Mouse (Mus musculus) left cerebral cortex, postnatal 25 days (tissue): ENCODE data around the gene Gadd45gip1. TPM values are rescaled to one million over a fixed set of nuclear protein-coding genes. Genes with fewer than 3 reads are reported as not detected.

Source experiments
- DNase-seq, 2 experiments: peaks; one replicate each; pipeline ENCODE4 v3.0.0; 2022; ENCODE audit warnings: low spot score in 2 of 2, mixed read lengths in 1 of 2
- intact Hi-C: fragments of 180-260 bp; cut with DNase I; formaldehyde crosslinking; loops from one replicate; pipeline ENCODE4 v1.15.1; 2025
- total RNA-seq, 2 experiments: library from RNA; stranded (reverse); gene quantifications; 2 replicates each; pipeline ENCODE4 v1.2.3; 2021

Gadd45gip1 gene
- total RNA-seq, 2 experiments from 2014 or later, result 23.4 to 24.7 TPM

DNA sequence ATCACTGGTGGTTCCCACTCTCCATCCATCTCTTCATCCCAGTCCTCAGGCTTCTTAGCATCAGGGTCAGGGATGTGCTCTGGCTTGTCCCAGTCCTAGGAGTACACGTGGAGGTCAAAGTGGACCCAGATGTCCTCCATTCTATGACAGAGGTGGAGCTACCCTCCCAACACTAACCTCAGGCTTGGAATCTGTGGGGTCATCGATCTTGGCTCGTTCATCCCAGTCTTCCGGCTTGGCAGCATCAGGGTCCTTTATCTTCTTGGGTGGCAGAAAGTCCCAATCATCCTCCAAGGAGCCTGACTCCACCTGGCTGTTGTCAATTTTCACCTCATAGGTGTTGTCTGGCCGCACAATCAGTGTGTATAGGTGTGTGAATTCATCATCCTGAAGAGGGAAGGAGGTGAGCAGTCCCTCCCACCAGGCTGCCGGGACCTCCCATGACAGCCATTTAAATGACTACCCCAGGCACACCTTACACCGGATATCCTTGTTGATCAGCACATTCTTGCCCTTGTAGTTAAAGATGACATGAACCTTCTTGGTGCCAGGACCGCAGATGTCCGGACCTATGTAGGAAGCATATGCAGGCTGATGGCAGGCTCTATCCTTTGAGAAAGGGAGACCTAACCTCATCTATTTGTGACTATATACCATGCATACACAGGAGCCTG lies 13.2 kb downstream of the Gadd45gip1 start:
- no peak for DNase-seq
- intact Hi-C loops, result no loop called here

- intact Hi-C loops, result loop anchor here (2.0 kb wide), 1 partner anchor 57 kb away; no protein-coding TSS in a partner anchor
- peak; percentile 19 to 40 for DNase-seq
Observed at GRCm38 (mm10) chr8:84845355-84846093, 14.2 kb downstream of the Gadd45gip1 start.

DNA sequence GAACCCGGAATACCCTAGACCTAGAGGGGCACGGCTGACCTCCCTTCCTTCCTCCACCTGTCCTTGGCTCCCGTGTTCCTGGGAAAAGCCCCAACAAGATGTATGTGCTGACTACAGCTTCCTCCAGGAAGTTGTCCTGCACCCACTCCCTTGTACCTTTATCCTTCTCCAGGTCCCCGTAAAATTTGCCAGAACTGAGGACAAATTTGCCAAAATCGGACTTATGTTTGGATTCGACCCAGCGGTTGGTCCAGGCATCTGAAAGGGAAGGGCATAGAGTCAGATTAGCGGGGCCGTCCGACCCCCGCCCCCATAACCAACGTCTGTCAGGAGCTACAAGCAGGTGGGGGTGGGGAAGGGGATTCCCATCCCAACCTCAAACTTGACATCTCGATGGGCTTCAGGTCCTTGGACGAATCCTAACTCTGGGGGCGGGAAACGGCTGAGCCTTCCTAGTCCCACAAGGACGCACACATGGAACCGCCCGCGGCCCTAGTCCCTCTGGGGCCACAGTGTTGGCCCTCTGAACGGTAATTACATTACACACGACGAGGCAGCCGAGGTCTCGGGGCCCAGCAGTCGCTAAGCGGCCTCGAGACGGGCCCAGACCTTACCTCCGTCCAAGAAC lies 14.9 kb downstream of the Gadd45gip1 start:
- peak in 1 of 2 experiments; percentile 16 for DNase-seq
- intact Hi-C loops, result loop anchor here (2.0 kb wide), 1 partner anchor 57 kb away; no protein-coding TSS in a partner anchor

GRCm38 (mm10) chr8:84846722-84847572 lies 15.6 kb downstream of the Gadd45gip1 start, which contains the start of gene Calr:
Gene Calr (minus strand): TSS chr8:84846934.
- intact Hi-C loops, result loop anchor here (2.0 kb wide), 1 partner anchor 56 kb away; no protein-coding TSS in a partner anchor
- peak; percentile 99 to 100 for DNase-seq

GRCm38 (mm10) chr8:84847684-84848435 lies 16.5 kb downstream of the Gadd45gip1 start:
- intact Hi-C loops, result loop anchor here (2.0 kb wide), 1 partner anchor 55 kb away; no protein-coding TSS in a partner anchor
- DNase-seq, result no peak

DNA sequence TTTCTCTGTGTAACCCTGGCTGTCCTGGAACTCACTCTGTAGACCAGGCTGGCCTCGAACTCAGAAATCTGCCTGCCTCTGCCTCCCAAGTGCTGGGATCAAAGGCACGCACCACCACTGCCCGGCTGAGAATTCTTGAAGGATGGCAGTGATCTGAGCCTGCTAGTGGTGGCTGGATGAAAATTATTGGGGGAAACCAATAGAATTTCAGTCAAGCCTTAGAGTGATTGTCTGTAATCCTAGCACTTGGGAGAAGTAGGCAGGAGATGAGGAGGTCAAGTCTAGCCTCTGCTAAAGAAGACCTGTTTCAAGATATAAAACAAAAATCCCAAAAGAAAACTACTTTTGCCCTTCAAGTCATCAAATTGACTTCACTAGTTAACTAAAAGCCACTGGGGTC lies 25.1 kb downstream of the Gadd45gip1 start:
- intact Hi-C loops, result no loop called here
- no peak for DNase-seq

- peak; percentile 94 to 97 for DNase-seq
- intact Hi-C loops, result no loop called here
Observed at GRCm38 (mm10) chr8:84856864-84857441, 25.6 kb downstream of the Gadd45gip1 start, which contains the start of gene Farsa. Gene Farsa (plus strand): TSS chr8:84856989.

DNA sequence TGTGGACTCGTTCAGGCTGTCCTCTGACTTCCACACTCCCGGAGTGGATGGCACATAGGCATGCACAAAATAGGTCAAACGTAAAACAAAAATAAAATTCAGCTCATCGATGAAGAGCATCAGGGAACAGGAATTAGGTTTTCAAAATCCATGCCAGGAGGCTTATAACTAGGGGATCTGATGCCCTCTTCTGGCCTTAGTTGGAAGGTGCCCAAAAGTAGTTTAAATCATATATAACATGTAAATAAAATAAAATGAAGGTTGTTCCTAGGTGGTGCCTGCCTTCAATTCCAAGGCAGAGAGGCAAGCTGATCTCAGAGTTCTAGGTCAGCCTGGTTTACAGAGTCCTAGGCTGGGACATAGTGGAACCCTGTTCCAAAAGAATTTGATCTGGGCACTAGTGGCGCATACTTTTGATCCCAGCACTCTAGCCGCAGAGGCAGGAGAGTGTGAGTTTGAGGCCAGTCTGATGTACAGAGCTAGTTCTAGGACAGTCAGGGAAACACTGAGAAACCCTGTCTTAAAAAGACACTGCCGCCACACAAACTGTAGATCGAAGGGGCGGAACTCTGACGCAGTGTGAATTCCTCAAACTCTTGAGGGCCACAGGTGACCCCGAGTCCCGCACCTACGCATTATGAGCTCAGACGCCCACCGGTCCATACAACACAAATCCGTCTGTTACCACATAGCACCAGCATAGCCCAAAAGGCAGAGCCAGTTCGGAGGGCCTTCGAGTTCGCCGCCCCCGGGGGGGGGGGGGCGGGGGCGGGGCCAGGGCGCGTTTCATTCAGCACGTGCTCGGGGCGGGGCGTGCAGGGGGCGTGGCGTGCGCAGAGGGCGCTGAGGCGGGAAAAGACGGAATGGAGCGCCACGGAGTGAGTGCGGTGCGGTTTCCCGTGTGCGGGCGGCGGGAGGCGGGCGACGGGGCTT lies 40.3 kb downstream of the Gadd45gip1 start, which contains the start of gene Syce2:
TSS of gene Syce2 (plus strand) at position 736 of the 933 bp plus-strand sequence.
- peak; percentile 26 to 38 for DNase-seq
- intact Hi-C loops, result no loop called here

DNA sequence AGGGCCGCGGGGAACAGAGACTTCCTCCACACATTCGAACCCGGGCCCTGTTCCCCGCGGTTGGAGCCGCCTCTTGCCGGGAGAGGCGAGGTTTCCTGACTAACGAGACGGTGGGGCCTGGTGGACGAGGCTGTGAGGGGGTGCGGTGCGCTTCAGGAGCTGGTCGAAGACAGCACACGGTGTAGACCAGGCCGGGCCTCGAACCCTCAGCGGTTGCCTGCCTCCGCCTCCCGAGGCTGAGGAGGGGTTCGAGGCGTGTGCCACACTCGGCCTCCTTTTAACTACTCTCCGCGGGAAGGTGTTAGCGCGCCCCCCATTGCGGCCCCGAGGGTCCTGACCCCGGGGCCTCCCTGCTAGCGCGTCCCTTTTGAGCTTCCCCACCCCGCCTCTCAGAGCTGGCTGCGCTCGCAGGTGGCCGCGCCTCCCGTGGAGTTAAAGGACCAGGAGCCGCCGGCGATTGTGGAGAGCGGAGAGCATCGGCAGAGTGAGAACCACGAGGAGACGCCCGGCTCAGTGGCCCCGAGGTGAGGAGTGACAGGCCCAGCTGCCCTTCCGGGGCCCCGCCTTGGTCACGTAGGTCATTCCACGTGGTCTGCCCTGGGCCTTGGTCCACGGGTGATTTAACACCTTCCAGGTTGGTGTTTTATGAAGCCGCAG lies 41.1 kb downstream of the Gadd45gip1 start:
- intact Hi-C loops, result no loop called here
- DNase-seq, result no peak

DNA sequence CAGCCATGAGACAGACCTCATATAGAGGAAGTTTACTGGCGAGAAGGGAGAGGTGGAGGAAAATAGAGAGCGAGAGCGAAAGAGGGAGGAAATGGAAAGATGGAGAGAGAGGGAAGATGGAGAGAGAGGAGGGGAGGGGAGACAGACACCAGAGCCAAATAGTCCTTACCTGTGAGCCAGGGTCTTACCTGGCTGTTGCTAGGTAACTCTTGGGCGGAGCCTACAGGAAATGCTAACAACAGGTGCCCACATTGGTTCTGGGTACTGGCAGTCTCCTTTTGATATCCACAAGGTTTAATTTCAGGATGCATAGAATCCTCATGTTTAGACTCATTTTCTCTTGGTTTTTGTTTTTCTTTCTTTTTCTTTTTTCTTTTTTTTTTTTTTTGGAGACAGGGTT lies 41.7 kb downstream of the Gadd45gip1 start:
- intact Hi-C loops, result no loop called here
- no peak for DNase-seq

GRCm38 (mm10) chr8:84874339-84874738 lies 43.0 kb downstream of the Gadd45gip1 start:
- intact Hi-C loops, result no loop called here
- DNase-seq, result no peak

GRCm38 (mm10) chr8:84877297-84878035 lies 46.1 kb downstream of the Gadd45gip1 start:
- no peak for DNase-seq

GRCm38 (mm10) chr8:84878915-84879314 lies 47.6 kb downstream of the Gadd45gip1 start:
- intact Hi-C loops, result no loop called here
- DNase-seq, result no peak

More at GRCm38 (mm10) chr8:84877297-84878035, 46.1 kb downstream of the Gadd45gip1 start:
- intact Hi-C loops, result no loop called here

- no peak for DNase-seq
- intact Hi-C loops, result no loop called here
Observed at GRCm38 (mm10) chr8:84884728-84885127, 53.4 kb downstream of the Gadd45gip1 start.
